Mouse (Mus musculus) stomach, embryonic 15.5 days (tissue): ENCODE data around the gene Stat5b. TPM values are rescaled to one million over a fixed set of nuclear protein-coding genes. Genes with fewer than 3 reads are reported as not detected.

ENCODE experiments used
- ATAC-seq: fragments of 200-750 bp; cut with Nextera tagmentation; 2 replicates; pipeline ENCODE4 v1.8.0; 2017; ENCODE audit warnings: low read depth, moderate number of reproducible peaks, moderate TSS enrichment; ENCODE audit not compliant: insufficient read depth, low FRiP score
- H3K27ac ChIP-seq: fragments of 300-500 bp; sonication (generic); 2 replicates; pipeline ENCODE4 v1.5.1; 2015; ENCODE audit warnings: mild to moderate bottlenecking, inconsistent platforms
- H3K27me3 ChIP-seq: fragments of 300-500 bp; sonication (generic); replicated peaks from 2 replicates; pipeline ENCODE4 v1.6.1; 2015; ENCODE audit warnings: inconsistent platforms
- H3K36me3 ChIP-seq: fragments of 300-500 bp; sonication (generic); 2 replicates; pipeline ENCODE4 v1.6.1; 2015; ENCODE audit warnings: inconsistent platforms
- H3K4me1 ChIP-seq: fragments of 300-500 bp; sonication (generic); 2 replicates; pipeline ENCODE4 v1.6.1; 2015; ENCODE audit warnings: inconsistent platforms
- H3K4me2 ChIP-seq: fragments of 300-500 bp; sonication (generic); 2 replicates; pipeline ENCODE4 v1.6.1; 2015; ENCODE audit warnings: mild to moderate bottlenecking, inconsistent platforms
- H3K4me3 ChIP-seq: fragments of 300-500 bp; sonication (generic); replicated peaks from 2 replicates; pipeline ENCODE4 v1.5.1; 2015; ENCODE audit warnings: inconsistent platforms
- H3K9ac ChIP-seq: fragments of 300-500 bp; sonication (generic); 2 replicates; pipeline ENCODE4 v1.6.1; 2015; ENCODE audit warnings: inconsistent platforms
- H3K9me3 ChIP-seq: fragments of 300-500 bp; sonication (generic); 2 replicates; pipeline ENCODE4 v1.6.1; 2016; ENCODE audit warnings: inconsistent platforms
- WGBS: fragments of 180-500 bp; shearing (Covaris S2); methylation state at CpG from one replicate; pipeline ENCODE4 v1.1.7; 2015; 5-methylcytosine and 5-hydroxymethylcytosine counted together
- polyA plus RNA-seq: library from polyadenylated mRNA; unstranded; fragments of >200 nt; fragmentation: Nextera tagmentation; extraction: Ambion mirVana; gene quantifications from 2 replicates; pipeline ENCODE4 v1.2.1, GENCODE M21; 2015

Gene Stat5b
- polyA plus RNA-seq, 1 experiment from 2014 or later, result 27.5 TPM

- H3K4me2 ChIP-seq, result no peak overlapping the region
- H3K9ac ChIP-seq, result no peak overlapping the region
- WGBS, result 63% methylated on average over 3 of the region's 3 CpGs
- H3K27ac ChIP-seq, result no peak overlapping the region
- no peaks in the 10 kb centered on the region for H3K27me3 ChIP-seq
- H3K4me1 ChIP-seq, result no peaks in the 10 kb centered on the region
- H3K36me3 ChIP-seq, result peaks cover 13% of the 10 kb centered on the region
- no peaks in the 10 kb centered on the region for H3K9me3 ChIP-seq
- no peak overlapping the region for H3K4me3 ChIP-seq
- no peak for ATAC-seq
Observed at GRCm38 (mm10) chr11:100887764-100888163, 37.2 kb upstream of the Stat5b start.

- Histone ChIP-seq H3K9me3 (no peaks in the 10 kb centered on the region), H3K4me2 (no peak overlapping the region), H3K4me1 (no peaks in the 10 kb centered on the region), H3K27ac (no peak overlapping the region), H3K27me3 (no peaks in the 10 kb centered on the region), H3K36me3 (peaks cover 13% of the 10 kb centered on the region), H3K9ac (no peak overlapping the region), H3K4me3 (no peak overlapping the region)
- no peak for ATAC-seq
- 82% methylated on average over 4 of the region's 4 CpGs for whole genome bisulfite sequencing
Observed at GRCm38 (mm10) chr11:100887236-100887635, 36.7 kb upstream of the Stat5b start.

- Histone ChIP-seq H3K36me3 (peaks cover 10% of the 10 kb centered on the region), H3K27me3 (no peaks in the 10 kb centered on the region), H3K9ac (no peak overlapping the region), H3K4me3 (no peak overlapping the region), H3K4me2 (0 out of 2 replicates have a peak overlapping the region, but pooled peaks have one; percentile 11), H3K9me3 (no peaks in the 10 kb centered on the region), H3K4me1 (no peaks in the 10 kb centered on the region; the same call in 1 of the 2 replicates), H3K27ac (peak overlapping the region; percentile 67)
- peak; percentile 87 for ATAC-seq
- 28% methylated on average over 8 of the region's 8 CpGs for WGBS
Observed at GRCm38 (mm10) chr11:100886188-100886740, 35.7 kb upstream of the Stat5b start.

GRCm38 (mm10) chr11:100885472-100885871, 34.9 kb upstream of the Stat5b start:
- no peak for ATAC-seq
- peaks cover 5% of the 10 kb centered on the region for H3K36me3 ChIP-seq
- H3K27ac ChIP-seq, result 0 out of 2 replicates have a peak overlapping the region, but pooled peaks have one; percentile 1
- no peak overlapping the region for H3K9ac ChIP-seq
- H3K9me3 ChIP-seq, result no peaks in the 10 kb centered on the region
- H3K4me1 ChIP-seq, result peaks cover 1% of the 10 kb centered on the region; the same call in 1 of the 2 replicates
- no peak overlapping the region for H3K4me3 ChIP-seq
- H3K27me3 ChIP-seq, result no peaks in the 10 kb centered on the region
- no peak overlapping the region for H3K4me2 ChIP-seq

GRCm38 (mm10) chr11:100883640-100884039, 33.1 kb upstream of the Stat5b start:
- WGBS, result 91% methylated on average over 10 of the region's 10 CpGs
- no peaks in the 10 kb centered on the region for H3K9me3 ChIP-seq
- H3K36me3 ChIP-seq, result 0 out of 2 replicates have a peak, but pooled peaks cover 4% of the 10 kb centered on the region
- H3K27me3 ChIP-seq, result no peaks in the 10 kb centered on the region
- peaks cover 4% of the 10 kb centered on the region; the same call in 1 of the 2 replicates for H3K4me1 ChIP-seq
- no peak for ATAC-seq
- no peak overlapping the region for H3K27ac ChIP-seq
- H3K9ac ChIP-seq, result no peak overlapping the region
- no peak overlapping the region for H3K4me2 ChIP-seq
- no peak overlapping the region for H3K4me3 ChIP-seq

- H3K9me3 ChIP-seq, result no peaks in the 10 kb centered on the region
- H3K27ac ChIP-seq, result no peak overlapping the region
- no peaks in the 10 kb centered on the region for H3K27me3 ChIP-seq
- 0 out of 2 replicates have a peak, but pooled peaks cover 4% of the 10 kb centered on the region for H3K36me3 ChIP-seq
- peaks cover 4% of the 10 kb centered on the region; the same call in 1 of the 2 replicates for H3K4me1 ChIP-seq
- no peak overlapping the region for H3K9ac ChIP-seq
- ATAC-seq, result peak; percentile 88
- H3K4me3 ChIP-seq, result no peak overlapping the region
- 72% methylated on average over 15 of the region's 15 CpGs for WGBS
- no peak overlapping the region for H3K4me2 ChIP-seq
Observed at GRCm38 (mm10) chr11:100879321-100880078, 29.0 kb upstream of the Stat5b start.

- Histone ChIP-seq H3K4me3 (no peak overlapping the region), H3K36me3 (0 out of 2 replicates have a peak, but pooled peaks cover 4% of the 10 kb centered on the region), H3K4me1 (0 out of 2 replicates have a peak, but pooled peaks cover 4% of the 10 kb centered on the region), H3K9ac (no peak overlapping the region), H3K27me3 (no peaks in the 10 kb centered on the region), H3K9me3 (no peaks in the 10 kb centered on the region), H3K4me2 (no peak overlapping the region), H3K27ac (no peak overlapping the region)
- ATAC-seq, result no peak
- 78% methylated on average over 3 of the region's 3 CpGs for WGBS
Observed at GRCm38 (mm10) chr11:100875761-100876160, 25.2 kb upstream of the Stat5b start.

GRCm38 (mm10) chr11:100870968-100871350, 20.4 kb upstream of the Stat5b start:
- H3K36me3 ChIP-seq, result no peaks in the 10 kb centered on the region
- no peak overlapping the region for H3K27ac ChIP-seq
- H3K4me1 ChIP-seq, result no peaks in the 10 kb centered on the region; the same call in 1 of the 2 replicates
- no peak overlapping the region for H3K4me3 ChIP-seq
- no peak overlapping the region for H3K9ac ChIP-seq
- H3K27me3 ChIP-seq, result no peaks in the 10 kb centered on the region
- H3K4me2 ChIP-seq, result no peak overlapping the region
- no peaks in the 10 kb centered on the region for H3K9me3 ChIP-seq
- ATAC-seq, result no peak
- 78% methylated on average over 8 of the region's 8 CpGs for WGBS

- H3K27me3 ChIP-seq, result no peaks in the 10 kb centered on the region
- no peak overlapping the region for H3K4me2 ChIP-seq
- no peak overlapping the region for H3K4me3 ChIP-seq
- no peak overlapping the region for H3K27ac ChIP-seq
- no peaks in the 10 kb centered on the region; the same call in 1 of the 2 replicates for H3K4me1 ChIP-seq
- ATAC-seq, result no peak
- H3K36me3 ChIP-seq, result no peaks in the 10 kb centered on the region
- 74% methylated on average over 10 of the region's 10 CpGs for WGBS
- no peaks in the 10 kb centered on the region for H3K9me3 ChIP-seq
- H3K9ac ChIP-seq, result no peak overlapping the region
Observed at GRCm38 (mm10) chr11:100870256-100870967, 19.9 kb upstream of the Stat5b start.

- no peak overlapping the region for H3K27ac ChIP-seq
- no peak overlapping the region for H3K9ac ChIP-seq
- peaks cover 2% of the 10 kb centered on the region for H3K4me1 ChIP-seq
- no peak overlapping the region for H3K4me2 ChIP-seq
- no peaks in the 10 kb centered on the region for H3K9me3 ChIP-seq
- WGBS, result 71% methylated on average over 7 of the region's 7 CpGs
- no peak overlapping the region for H3K4me3 ChIP-seq
- no peaks in the 10 kb centered on the region for H3K27me3 ChIP-seq
- no peaks in the 10 kb centered on the region for H3K36me3 ChIP-seq
- ATAC-seq, result no peak
Observed at GRCm38 (mm10) chr11:100865618-100866017, 15.1 kb upstream of the Stat5b start.

GRCm38 (mm10) chr11:100863141-100863540, 12.6 kb upstream of the Stat5b start:
- 89% methylated on average over 10 of the region's 10 CpGs for WGBS

GRCm38 (mm10) chr11:100861836-100862235, 11.3 kb upstream of the Stat5b start:
- Histone ChIP-seq H3K9me3 (no peaks in the 10 kb centered on the region), H3K4me3 (no peak overlapping the region), H3K4me2 (no peak overlapping the region), H3K9ac (no peak overlapping the region), H3K4me1 (peaks cover 9% of the 10 kb centered on the region; the same call in 1 of the 2 replicates), H3K36me3 (no peaks in the 10 kb centered on the region), H3K27me3 (no peaks in the 10 kb centered on the region), H3K27ac (no peak overlapping the region)
- no peak for ATAC-seq
- WGBS, result 41% methylated on average over 3 of the region's 3 CpGs

More at GRCm38 (mm10) chr11:100863141-100863540, 12.6 kb upstream of the Stat5b start:
- no peaks in the 10 kb centered on the region for H3K27me3 ChIP-seq
- no peak overlapping the region for H3K4me2 ChIP-seq
- no peak overlapping the region for H3K9ac ChIP-seq
- no peak overlapping the region for H3K4me3 ChIP-seq
- no peak overlapping the region for H3K27ac ChIP-seq
- no peaks in the 10 kb centered on the region for H3K9me3 ChIP-seq
- H3K4me1 ChIP-seq, result peaks cover 9% of the 10 kb centered on the region; the same call in 1 of the 2 replicates
- no peaks in the 10 kb centered on the region for H3K36me3 ChIP-seq
- ATAC-seq, result no peak
